Mouse (Mus musculus): ENCODE data around the gene Hoxd8. TPM values are rescaled to one million over a fixed set of nuclear protein-coding genes. Genes with fewer than 3 reads are reported as not detected.

Hoxd8 gene
- total RNA-seq, 4 experiments from 2014 or later: not detected

DNA sequence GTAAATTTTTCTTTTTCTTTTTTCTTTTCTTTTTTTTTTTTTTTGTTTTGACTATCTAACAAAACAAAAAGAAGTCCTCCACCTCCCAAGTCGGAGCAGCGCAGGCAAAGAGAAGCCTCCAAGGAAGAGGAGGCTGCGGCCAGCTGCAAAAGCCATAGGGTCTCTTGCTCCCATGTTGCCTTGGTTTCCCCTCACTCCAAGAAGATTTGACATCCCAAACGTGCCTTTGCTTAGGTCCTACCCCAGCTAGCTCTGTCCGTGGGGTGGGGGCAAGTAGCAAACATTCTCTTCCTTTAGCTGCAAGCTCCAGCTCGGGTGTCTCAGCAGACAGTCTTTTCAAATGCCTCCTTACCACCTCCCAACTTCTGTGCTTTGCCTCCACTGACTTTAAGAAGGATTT lies 29.4 kb downstream of the Hoxd8 start:
- no peak for DNase-seq (ENCODE audit: low spot score in 2 of 2)

DNA sequence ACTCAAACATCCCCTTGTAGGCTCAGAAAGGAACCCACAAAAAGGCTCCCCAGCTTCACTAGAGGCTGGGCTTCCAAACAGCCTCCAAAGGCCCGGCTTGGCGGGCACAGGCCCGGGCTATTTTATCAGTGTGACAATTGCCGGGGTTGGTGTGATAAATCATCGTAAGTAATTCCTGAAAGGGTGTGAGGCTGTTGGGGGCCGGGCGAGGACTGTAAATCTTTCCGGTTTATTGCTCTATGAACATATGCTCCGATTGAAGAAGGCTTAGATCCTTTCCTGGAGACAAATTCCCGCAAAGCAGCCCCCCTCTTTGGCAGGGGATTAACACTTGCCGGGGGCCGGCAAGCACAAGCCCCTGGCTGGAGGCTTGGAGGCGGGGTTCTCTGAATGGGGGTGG lies 30.0 kb downstream of the Hoxd8 start:
- DNase-seq (ENCODE audit: low spot score in 2 of 2): no peak

DNA sequence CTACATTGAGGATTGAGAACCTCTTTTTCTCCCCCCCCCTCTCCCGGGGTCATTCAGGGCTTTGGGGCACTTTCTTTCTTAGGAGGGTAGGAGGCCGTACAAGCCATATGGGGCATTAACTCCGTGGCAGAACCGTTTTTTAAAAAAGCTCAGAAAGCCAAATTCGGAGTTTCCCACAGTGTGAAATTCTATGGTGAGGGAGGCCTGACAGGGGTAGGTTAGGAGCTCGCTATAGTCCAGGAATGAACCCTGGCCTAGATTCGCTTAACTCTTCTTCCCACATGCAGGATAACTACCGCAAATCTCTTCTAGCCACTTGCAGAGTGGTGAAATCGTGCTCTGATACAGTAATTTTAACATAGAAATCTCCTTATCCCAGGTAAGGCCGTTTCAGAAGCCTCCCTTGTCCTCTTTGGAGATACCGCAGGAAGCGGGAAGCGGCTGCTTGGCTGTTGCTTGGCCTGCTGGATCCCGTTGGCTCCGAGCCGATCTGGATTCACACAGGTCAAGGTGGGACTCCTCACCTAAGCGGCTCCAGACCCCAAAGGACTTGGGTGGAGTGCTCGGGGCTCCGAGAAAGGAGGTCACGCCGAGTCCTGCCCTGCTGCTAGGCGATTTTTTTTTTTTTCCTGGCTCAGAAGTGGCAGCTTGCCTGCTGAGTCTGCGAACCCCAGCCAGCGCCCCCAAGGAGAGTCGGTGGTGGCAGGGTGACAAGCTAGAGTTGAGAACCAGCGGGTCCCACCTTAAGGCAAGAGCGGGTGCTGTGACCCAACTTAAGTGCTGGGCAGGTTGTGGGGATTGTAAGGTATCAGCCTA lies 30.8 kb downstream of the Hoxd8 start:
- no peak for DNase-seq (ENCODE audit: low spot score in 2 of 2)

DNA sequence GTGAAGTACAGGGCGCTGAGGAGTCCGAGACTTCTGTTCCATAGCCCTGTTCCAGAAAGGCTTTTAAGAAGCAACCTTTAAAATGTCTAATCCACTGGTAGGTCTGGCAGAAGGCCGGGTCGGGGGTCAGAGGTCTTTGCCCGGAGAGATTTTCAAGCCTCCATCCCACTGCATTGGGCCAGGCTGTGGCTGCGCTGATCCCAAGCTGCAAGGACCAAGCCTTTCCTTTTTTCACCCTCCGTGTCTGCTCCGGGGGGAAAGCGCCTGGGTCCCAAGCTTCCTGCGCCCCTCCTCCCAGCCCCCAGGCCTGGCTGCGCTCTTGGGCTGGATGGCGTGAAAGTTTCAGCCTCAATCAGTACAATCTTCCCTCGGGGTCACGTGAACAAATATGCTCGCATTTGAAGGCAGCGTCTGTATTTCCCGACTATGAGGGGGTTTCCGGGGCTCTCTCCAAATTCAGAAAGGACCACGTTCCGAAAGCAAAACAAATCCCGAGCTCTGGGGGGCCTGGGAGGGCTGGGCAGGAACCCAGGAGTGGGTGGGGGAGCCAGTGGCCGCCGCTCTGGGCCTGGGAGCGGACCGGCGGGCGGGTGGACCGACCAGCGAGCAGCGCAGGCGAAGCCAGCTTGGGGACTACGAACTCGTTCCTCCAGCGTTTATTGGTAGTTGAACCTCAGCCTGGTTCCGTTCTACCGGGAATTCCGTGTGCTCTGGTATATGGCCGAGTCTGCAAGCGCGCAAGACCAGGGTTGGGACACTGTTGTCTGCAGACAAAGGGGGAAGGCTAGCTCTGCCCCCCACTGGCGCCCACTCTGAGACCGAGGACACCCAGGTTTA lies 31.7 kb downstream of the Hoxd8 start:
- DNase-seq (ENCODE audit: low spot score in 2 of 2): no peak

DNA sequence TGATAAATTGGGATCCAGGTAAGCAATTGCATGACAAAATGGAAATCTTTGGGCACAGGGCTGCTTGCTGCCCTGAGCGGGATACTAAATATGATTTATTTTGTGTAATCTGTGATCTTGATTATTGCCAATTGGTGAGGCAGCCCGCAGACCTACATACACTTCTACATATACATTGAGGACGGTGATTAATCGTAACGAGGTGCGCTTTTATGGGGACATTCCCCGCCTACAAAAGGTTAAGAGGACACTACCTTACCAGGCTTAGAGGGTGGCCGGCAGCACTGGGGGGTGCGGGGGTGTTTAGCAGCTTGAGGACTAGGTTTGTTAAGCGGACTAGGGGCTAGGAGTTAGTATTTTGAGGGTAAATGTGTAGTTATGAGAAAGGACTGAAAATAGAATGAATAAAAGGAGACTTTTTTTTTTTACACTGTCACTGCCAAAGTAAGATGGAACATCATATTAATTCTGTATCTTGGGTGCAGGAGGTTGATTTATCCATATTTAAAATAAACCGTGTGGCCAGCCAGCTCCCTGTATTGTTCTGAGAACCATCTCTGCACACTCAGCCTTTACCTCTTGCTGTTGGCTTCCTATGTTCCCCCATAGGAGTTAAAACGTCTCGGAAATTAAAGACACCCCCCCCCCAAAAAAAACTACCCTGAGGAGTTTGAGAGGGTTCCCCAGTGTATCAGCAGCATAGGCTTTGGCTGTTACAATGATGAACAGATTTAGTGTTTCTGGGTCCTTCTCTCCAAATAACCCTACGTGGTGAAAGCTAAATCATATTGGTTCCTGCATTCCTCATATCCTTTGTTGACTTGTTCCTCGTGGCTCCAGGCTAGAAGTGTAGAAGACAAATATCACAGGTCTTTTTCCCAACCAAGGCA lies 32.5 kb downstream of the Hoxd8 start:
- DNase-seq (ENCODE audit: low spot score in 2 of 2): no peak

DNA sequence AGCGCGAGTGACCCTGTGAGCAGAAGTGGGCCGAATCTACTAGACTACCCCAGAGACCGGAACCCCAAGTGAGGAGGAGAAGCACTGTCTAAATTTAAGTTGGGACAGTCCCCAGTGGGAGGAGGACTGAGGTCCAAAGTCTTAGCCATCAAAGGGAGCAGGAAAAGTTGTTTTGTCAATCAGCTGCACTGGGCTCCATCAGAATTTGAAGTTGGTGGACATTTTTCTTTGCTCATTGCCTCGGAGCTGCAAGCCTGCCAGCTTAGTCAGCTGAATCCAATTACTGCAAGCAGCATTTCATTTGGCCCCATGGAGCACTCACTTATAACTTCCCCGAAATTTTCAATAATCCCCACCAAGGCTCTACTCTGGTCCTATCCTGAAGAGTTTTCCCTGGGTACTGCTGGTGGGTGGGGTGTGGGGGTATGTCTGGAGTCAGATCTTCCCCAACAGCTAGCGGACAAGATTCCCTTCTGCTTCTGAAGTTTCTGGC lies 33.2 kb downstream of the Hoxd8 start:
- DNase-seq (ENCODE audit: low spot score in 2 of 2): no peak

DNA sequence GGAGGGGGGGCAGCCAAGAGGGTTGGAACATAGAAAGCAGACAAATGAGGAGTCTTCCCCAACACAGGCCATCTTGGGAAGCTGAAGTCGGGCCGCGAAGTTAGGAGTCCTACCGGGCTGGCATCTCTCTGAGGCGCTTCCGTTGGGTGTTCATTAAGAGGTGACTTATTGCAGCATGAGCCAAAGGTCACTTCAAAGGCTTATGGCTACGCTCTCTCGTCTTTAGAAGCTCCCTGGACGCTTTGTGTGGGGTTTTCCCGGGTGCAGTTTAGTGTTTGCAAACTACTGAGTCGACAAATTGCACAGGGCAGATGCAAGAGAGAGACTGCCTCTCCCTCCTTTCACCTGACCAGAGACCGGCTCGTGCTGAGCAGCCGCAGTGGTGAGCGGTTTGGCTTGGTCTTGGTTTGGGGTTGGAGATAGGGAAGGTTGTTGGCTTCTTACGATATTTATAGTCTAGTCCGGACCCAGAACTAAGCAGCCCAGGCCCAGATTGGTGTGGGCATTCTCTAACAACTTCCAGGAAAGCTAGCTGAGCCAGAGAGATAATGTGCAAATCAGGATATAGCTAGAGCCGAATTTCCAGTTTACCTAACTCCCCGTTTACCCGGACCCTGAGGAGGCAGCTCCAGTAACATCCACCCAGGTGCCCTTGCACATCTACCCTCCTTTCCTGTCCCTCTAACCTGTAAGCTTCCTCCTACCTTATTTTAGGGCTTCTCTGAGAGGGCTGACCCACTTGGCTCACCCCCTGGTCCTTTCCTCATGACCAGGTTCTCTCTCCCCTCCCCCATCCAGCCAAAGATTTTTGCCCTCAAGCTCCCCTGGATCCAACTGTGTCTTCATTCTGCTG lies 34.4 kb downstream of the Hoxd8 start:
- no peak for DNase-seq (ENCODE audit: low spot score in 2 of 2)

DNA sequence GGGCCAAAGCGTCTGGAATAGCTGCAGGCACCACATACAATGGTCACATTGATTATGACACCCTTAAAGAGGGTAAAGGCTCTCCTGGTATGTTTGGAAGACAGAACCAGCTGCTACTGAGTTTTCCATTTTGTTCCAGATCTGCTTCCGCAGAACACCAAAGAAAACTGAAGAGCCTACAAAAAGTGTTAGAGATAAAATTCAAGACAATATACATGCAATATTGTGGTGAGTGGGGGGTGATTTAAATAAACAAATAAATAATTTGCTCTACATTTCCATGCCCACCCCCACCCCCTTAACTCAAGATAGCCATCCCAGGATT lies 35.0 kb downstream of the Hoxd8 start:
- DNase-seq (ENCODE audit: low spot score in 2 of 2): no peak

DNA sequence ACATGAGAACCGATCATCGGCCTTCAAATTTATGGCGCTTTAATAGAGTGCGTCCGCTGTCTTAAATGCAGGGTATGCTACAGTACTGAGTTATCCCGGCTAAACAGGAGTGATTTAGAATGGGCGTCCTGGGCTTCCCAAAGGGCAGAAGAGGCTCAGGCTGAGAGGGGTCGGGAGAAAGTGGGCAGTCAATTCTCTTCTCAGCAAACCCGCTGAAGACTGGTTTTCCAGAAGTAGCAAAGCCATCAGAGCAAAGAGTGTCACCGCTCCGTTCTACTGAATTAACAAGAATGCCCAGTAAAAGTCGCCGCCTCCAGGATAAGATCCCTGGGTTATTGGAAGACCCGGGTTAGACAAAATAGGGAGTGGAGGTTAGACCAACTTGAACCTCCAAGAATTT lies 35.5 kb downstream of the Hoxd8 start:
- no peak for DNase-seq (ENCODE audit: low spot score in 2 of 2)

DNA sequence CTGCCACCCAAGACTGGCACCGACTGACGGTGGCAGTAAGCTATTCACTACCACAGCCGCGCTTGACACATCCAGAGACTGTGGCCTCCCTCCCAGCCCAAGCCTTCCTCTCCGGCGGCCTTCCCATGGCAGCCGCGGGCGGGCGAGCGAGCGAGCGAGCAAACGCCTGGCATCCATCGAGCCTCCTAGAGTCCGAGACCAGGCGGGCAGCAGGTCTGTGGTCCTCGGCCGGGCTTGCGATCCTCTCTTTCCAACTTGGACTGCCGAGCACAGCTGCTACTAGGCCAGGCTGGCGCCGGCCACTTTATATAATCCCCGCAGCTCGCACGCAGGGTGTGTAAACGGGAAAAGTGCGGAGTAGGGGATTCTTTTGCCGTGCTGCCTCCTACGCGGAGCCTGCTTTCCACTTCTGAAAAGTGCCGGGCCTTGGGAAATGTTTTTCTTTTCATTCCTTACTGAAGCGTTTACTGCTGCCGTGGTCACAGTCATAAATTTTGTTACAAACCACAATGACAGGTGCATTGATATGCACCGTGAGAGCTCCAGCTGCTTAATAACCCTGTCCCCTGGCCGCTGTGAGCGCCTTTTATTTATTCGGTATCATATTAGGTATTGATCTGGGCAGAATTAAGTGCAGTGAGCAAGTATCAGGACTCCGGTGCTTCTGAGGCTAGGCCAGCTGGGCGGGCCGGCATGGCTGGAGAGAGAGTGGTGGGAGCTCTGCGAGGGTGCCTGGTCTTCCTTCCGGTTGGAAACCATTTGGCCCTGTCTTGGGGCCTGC lies 36.1 kb downstream of the Hoxd8 start:
- no peak for DNase-seq (ENCODE audit: low spot score in 2 of 2)

DNA sequence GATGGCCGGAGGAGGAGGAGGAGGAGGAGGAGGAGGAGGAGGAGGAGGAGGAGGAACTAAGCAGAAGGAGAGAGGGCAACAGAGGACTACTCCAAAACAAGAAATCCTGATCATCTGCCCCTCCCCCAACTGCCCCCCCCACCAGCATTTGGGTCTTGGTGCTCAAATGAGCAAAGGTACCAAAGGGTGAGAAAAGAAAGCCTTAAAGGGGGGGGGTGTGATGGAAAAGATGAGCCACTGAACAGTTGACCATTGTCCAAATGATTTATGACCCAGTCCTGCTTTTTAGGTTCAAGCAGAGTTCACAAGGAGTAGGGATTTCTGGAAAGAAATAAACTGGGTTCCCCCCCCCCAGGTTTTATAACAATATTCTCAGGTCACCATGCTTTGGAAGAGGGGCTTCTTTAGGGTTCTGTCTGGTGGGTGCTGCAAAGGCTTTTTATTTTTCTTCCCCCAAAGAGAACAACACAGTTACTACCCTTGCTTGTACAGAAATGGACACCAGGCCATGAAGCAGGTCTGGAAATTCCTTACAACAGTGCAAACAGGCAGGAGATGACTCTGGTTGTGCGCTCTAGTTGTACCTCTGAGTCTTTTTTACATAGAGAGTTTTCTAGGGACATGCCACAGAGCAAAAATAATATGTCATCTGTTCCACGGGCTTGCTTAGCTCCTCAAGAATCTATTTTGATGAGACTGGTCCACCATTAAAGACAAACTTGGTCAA lies 37.0 kb downstream of the Hoxd8 start:
- no peak for DNase-seq (ENCODE audit: low spot score in 2 of 2)

DNA sequence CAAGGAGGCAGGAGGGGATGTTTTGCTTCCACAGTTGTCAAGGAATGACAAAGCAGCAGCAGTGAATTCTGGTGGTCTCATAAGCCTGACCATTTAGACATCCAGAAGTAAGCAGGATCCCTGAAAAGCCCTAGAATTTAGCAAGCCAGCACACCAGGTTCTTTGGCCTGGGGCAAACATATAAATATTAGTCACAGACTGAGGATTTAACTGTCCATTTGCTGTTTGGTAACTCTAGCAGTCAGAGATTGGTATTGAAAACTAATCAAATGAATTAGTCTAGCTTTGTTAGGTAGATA lies 37.5 kb downstream of the Hoxd8 start:
- DNase-seq (ENCODE audit: low spot score in 2 of 2): no peak

DNA sequence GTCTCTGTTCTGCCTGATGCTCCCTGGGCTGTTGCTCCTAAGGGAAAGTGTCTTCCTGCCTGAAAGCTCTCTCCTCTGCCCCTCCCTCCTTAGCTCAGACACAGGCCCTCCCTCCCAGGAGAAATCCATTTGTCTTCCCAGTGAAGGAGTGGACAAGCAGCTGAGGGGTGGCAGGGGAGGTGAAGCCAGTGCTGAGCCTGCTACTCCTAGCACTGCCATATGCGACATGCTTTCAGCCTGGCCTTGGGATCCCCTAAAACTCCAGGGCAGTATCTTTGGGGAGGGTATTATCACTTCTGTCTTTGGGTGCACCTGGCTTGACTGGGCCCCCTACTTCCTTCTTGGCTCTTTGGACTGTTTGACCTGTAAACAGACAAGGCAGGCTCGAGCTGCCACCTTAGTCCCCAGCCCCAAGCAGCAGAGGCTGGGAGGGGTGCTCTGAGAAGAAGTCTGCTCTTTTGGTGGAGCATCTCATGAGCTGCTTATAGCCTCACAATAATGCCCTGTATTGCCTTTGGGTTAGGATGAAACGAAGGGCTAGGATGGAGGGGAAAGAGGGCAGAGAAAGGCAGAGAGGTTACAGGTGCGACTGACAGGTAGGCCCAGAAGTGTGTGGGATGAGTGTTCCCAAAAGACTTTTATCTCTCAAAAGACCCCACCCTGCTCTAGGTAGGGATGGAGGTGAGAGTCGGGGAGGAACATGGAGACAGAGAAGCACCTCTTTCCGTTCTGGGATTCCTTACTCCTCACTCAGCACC lies 41.3 kb downstream of the Hoxd8 start:
- DNase-seq (ENCODE audit: low spot score in 2 of 2): no peak

DNA sequence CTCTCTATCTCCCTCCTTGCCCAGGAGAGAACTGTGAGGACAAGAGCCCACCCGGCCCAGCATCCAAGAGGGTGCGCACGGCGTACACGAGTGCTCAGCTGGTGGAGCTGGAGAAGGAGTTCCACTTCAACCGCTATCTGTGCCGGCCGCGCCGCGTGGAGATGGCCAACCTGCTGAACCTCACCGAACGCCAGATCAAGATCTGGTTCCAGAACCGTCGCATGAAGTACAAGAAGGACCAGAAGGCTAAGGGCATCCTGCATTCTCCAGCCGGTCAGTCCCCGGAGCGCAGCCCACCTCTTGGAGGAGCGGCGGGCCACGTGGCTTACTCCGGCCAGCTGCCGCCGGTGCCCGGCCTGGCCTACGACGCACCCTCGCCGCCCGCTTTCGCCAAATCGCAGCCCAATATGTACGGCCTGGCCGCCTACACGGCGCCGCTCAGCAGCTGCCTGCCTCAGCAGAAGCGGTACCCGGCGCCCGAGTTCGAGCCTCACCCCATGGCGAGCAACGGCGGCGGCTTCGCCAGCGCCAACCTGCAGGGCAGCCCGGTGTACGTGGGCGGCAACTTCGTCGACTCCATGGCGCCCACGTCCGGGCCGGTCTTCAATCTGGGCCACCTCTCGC lies 42.0 kb downstream of the Hoxd8 start:
- no peak for DNase-seq (ENCODE audit: low spot score in 2 of 2)

DNA sequence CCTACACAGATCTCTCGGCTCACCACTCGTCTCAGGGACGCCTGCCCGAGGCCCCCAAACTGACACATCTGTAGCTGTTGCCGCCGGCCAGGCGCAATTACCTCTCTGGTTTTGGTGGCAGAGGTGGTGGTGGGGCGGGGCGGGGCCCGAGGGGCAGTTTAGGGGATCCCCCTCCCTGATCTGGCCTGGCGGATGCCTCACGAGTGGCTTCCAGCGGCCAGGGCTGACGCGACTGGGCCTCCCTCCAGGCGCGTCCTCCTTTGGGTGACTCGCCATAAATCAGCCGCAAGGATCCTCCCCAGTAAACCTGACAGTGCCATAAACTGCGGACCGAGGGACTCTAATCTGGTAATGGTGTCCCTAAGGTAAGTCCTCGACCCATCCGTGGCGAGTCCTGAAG lies 42.6 kb downstream of the Hoxd8 start:
- no peak for DNase-seq (ENCODE audit: low spot score in 2 of 2)

DNA sequence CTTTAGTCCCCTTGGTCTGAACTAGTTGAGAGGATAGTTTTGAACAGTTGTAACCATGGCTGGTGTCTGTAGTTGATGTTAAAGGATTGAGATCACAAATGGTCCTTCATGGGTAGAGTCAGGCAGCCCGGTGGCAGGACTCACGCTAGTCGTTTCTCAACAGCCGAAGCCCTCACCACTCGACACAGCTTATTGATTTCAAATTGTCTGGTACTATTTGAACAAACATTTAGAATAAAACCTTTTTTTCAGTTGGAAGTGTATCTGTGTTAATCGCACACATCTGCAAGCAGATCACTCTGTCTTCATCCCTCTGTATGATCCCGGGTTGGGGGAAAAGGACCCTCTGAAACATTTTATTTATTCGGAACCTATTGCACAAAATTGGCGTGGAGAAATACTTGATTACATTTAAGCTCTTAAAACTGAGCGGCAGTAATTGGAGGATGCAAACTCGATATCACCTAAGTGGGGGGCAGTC lies 43.3 kb downstream of the Hoxd8 start:
- no peak for DNase-seq (ENCODE audit: low spot score in 2 of 2)

DNA sequence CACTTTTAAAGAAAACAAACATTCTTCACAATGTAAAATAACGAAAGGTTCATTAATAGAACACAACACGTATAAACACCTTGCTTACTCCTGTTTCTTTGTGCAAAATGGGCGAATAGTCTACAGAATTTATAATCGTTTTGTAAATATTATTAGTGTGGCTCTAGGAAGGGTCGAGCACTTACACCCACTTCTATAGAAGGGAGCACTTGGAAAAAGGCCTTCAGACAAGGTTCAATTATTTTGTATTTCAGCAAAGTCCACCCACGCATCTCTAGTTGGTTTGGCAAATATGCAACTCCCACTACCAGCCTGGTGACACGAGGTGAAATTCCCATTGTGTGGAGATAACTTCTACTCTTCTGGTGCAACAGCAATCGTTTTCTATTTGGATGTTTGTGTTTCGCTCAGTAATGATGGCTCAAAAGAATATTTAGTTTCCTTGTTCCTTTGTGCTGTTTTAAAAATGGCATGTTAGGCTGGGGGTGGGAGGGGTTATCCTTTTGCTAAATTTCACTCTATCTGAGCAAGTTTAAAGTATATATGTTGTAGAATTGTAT lies 44.1 kb downstream of the Hoxd8 start:
- DNase-seq (ENCODE audit: low spot score in 2 of 2): no peak
